Mouse (Mus musculus): ENCODE results near the gene Pdia3.

GRCm38 (mm10) chr2:121477491-121478266, 64.1 kb downstream of the Pdia3 start:
- TF ChIP-seq POLR2A (IDR thresholded peaks at IDR 0.05; ENCODE audit: insufficient read depth, low read depth, low read length) (no peak), CTCF (IDR thresholded peaks at IDR 0.05) (no peak), EP300 (IDR thresholded peaks at IDR 0.05; ENCODE audit: insufficient read depth, low read depth, low read length) (no peak)
